Mouse (Mus musculus) heart, postnatal 0 days (tissue): ENCODE data around the gene Maml1. TPM values are rescaled to one million over a fixed set of nuclear protein-coding genes. Genes with fewer than 3 reads are reported as not detected.

ENCODE experiments used
- ATAC-seq: fragments of 200-750 bp; cut with Nextera tagmentation; 2 replicates; pipeline ENCODE4 v1.8.0; 2017; ENCODE audit warnings: low read depth, moderate number of reproducible peaks, moderate library complexity; ENCODE audit not compliant: insufficient read depth
- DNase-seq: peaks from one replicate; pipeline ENCODE4 v3.0.0-alpha.2; 2016; ENCODE audit warnings: low spot score
- H3K27ac ChIP-seq: fragments of 300-500 bp; sonication (generic); 2 replicates; pipeline ENCODE4 v1.5.1; 2014; ENCODE audit warnings: low read depth, mild to moderate bottlenecking
- H3K27me3 ChIP-seq: fragments of 300-500 bp; sonication (generic); 2 replicates; pipeline ENCODE4 v1.6.1; 2014; ENCODE audit warnings: low read length, mixed read lengths; ENCODE audit not compliant: control insufficient read depth, insufficient read depth
- H3K36me3 ChIP-seq: fragments of 300-500 bp; sonication (generic); replicated peaks from 2 replicates; pipeline ENCODE4 v1.6.1; 2014; ENCODE audit warnings: low read length, mixed read lengths; ENCODE audit not compliant: control insufficient read depth, insufficient read depth
- H3K4me1 ChIP-seq: fragments of 300-500 bp; sonication (generic); 2 replicates; pipeline ENCODE4 v1.6.1; 2014; ENCODE audit warnings: antibody characterized with exemption; ENCODE audit not compliant: control insufficient read depth, insufficient read depth
- H3K4me2 ChIP-seq: fragments of 300-500 bp; sonication (generic); 2 replicates; pipeline ENCODE4 v1.6.1; 2014; ENCODE audit warnings: low read depth, mild to moderate bottlenecking, low read length, moderate library complexity
- H3K4me3 ChIP-seq: fragments of 300-500 bp; sonication (generic); 2 replicates; pipeline ENCODE4 v1.5.1; 2014; ENCODE audit warnings: low read depth, low read length
- H3K9ac ChIP-seq: fragments of 300-500 bp; sonication (generic); replicated peaks from 2 replicates; pipeline ENCODE4 v1.6.1; 2014; ENCODE audit warnings: low read depth, low read length, mixed read lengths
- H3K9me3 ChIP-seq: fragments of 300-500 bp; sonication (generic); replicated peaks from 2 replicates; pipeline ENCODE4 v1.6.1; 2016; ENCODE audit warnings: low read length; ENCODE audit not compliant: control insufficient read depth
- CTCF ChIP-seq: IDR thresholded peaks from 2 replicates; pipeline ENCODE4 v1.5.1; 2016; ENCODE audit warnings: antibody characterized with exemption, control low read depth, low read depth
- EP300 ChIP-seq: IDR thresholded peaks from 2 replicates; pipeline ENCODE4 v1.6.1; 2016; ENCODE audit warnings: antibody characterized with exemption, low read depth
- WGBS: fragments of 180-500 bp; shearing (Covaris S2); extraction: QIAGEN DNeasy Blood & Tissue Kit; methylation state at CpG from one replicate; pipeline ENCODE4 v1.1.7; 2014; 5-methylcytosine and 5-hydroxymethylcytosine counted together
- polyA plus RNA-seq: library from polyadenylated mRNA; unstranded; fragments of >200 nt; fragmentation: Nextera tagmentation; extraction: Ambion mirVana; gene quantifications from 2 replicates; pipeline ENCODE4 v1.2.1, GENCODE M21; 2015
- total RNA-seq: library from RNA; depleted of rRNA; stranded (reverse); fragments of >200 nt; gene quantifications from 2 replicates; pipeline ENCODE4 v1.2.3, GENCODE M21; 2014; ENCODE audit warnings: low replicate concordance

Maml1 gene
- total and polyA plus RNA-seq, 2 experiments from 2014 or later, result 2.2 to 10.4 TPM

- no peak overlapping the region for H3K9ac ChIP-seq
- no peak overlapping the region for H3K4me3 ChIP-seq
- TF ChIP-seq CTCF (peak; percentile 56), EP300 (no peak)
- no peak overlapping the region for H3K27ac ChIP-seq
- H3K4me2 ChIP-seq, result no peak overlapping the region
- H3K9me3 ChIP-seq, result no peaks in the 10 kb centered on the region
- DNase-seq (peak; percentile 53), ATAC-seq (no peak; the same call in 1 of the 2 replicates)
- peaks cover 30% of the 10 kb centered on the region for H3K36me3 ChIP-seq
- 85% methylated on average over 2 of the region's 2 CpGs for WGBS
- peaks cover 15% of the 10 kb centered on the region; the same call in 1 of the 2 replicates for H3K4me1 ChIP-seq
- H3K27me3 ChIP-seq, result no peaks in the 10 kb centered on the region
Measured at GRCm38 (mm10) chr11:50269163-50269562, 22.9 kb downstream of the Maml1 start.

DNA sequence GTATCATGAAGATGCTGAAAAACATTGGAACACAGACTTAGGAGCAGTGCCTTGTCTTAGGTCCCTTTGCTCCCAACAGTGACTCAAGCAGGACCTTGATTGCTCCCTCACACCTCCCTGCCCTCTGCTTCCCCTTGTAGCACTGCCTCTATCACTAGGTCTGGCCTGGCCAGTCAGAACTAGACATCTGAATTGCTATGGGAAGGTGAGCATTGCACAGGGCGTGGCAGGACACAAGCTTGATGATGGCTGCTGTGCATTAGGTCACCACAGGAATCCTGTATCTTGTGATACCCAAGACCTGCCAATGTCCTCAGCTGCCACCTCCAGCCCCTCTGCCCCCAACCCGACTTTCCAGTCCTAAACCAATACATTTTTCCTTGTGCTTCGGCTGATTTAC is 25.1 kb downstream of the Maml1 start:
- H3K27ac ChIP-seq, result no peak overlapping the region
- H3K36me3 ChIP-seq, result peaks cover 47% of the 10 kb centered on the region
- H3K9ac ChIP-seq, result no peak overlapping the region
- no peak overlapping the region for H3K4me3 ChIP-seq
- no peak for ATAC-seq
- H3K9me3 ChIP-seq, result no peaks in the 10 kb centered on the region
- WGBS, result 93% methylated on average over 3 of the region's 3 CpGs
- peaks cover 14% of the 10 kb centered on the region; the same call in 1 of the 2 replicates for H3K4me1 ChIP-seq
- TF ChIP-seq EP300 (no peak), CTCF (no peak)
- H3K4me2 ChIP-seq, result no peak overlapping the region
- no peaks in the 10 kb centered on the region for H3K27me3 ChIP-seq
- DNase-seq, result no peak

GRCm38 (mm10) chr11:50265931-50266330 is 26.2 kb downstream of the Maml1 start:
- DNase-seq, result no peak
- no peaks in the 10 kb centered on the region for H3K9me3 ChIP-seq
- H3K4me2 ChIP-seq, result no peak overlapping the region
- TF ChIP-seq EP300 (no peak), CTCF (no peak)
- no peak overlapping the region for H3K9ac ChIP-seq
- H3K27ac ChIP-seq, result no peak overlapping the region
- peaks cover 3% of the 10 kb centered on the region; the same call in 1 of the 2 replicates for H3K4me1 ChIP-seq
- WGBS, result 81% methylated on average over 8 of the region's 8 CpGs
- no peak overlapping the region for H3K4me3 ChIP-seq
- ATAC-seq, result no peak
- no peaks in the 10 kb centered on the region for H3K27me3 ChIP-seq
- H3K36me3 ChIP-seq, result peaks cover 58% of the 10 kb centered on the region

DNA sequence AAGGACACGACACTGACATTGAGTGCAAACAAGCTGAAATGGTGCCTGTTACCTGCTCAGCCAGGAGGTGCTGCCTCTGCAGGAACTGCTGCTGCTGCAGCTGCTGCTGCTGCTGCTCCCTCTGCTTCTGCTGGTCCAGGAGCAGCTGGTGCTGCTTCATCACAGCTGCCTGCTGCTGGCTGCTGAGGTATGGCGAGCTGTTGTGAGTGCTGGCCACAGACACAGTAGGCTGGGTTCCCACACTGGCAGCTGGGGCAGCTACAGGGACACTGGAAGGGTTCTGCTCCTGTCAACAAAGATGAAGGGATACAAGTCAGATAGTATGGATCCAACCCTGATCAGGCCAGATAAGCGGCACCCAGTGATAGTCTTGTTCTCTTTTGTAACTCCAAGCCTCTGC is 28.9 kb downstream of the Maml1 start:
- Histone ChIP-seq H3K4me1 (no peaks in the 10 kb centered on the region), H3K36me3 (peaks cover 83% of the 10 kb centered on the region), H3K4me2 (no peak overlapping the region), H3K27ac (no peak overlapping the region), H3K27me3 (no peaks in the 10 kb centered on the region), H3K9ac (no peak overlapping the region), H3K4me3 (no peak overlapping the region), H3K9me3 (no peaks in the 10 kb centered on the region)
- DNase-seq (no peak), ATAC-seq (no peak)
- 85% methylated on average over 3 of the region's 3 CpGs for WGBS
- TF ChIP-seq CTCF (no peak), EP300 (no peak)

- WGBS, result 76% methylated on average over 4 of the region's 4 CpGs
- no peak for DNase-seq
- no peak overlapping the region for H3K9ac ChIP-seq
- H3K4me2 ChIP-seq, result no peak overlapping the region
- ATAC-seq, result peak; percentile 57; the same call in 1 of the 2 replicates
- no peak overlapping the region for H3K4me3 ChIP-seq
- H3K27ac ChIP-seq, result no peak overlapping the region
- H3K27me3 ChIP-seq, result no peaks in the 10 kb centered on the region
- H3K9me3 ChIP-seq, result no peaks in the 10 kb centered on the region
- H3K4me1 ChIP-seq, result no peaks in the 10 kb centered on the region
- no peak for TF ChIP-seq EP300
- TF ChIP-seq CTCF, result peak; percentile 52
- H3K36me3 ChIP-seq, result peaks cover 94% of the 10 kb centered on the region
Measured at GRCm38 (mm10) chr11:50262020-50262419, 30.1 kb downstream of the Maml1 start.

DNA sequence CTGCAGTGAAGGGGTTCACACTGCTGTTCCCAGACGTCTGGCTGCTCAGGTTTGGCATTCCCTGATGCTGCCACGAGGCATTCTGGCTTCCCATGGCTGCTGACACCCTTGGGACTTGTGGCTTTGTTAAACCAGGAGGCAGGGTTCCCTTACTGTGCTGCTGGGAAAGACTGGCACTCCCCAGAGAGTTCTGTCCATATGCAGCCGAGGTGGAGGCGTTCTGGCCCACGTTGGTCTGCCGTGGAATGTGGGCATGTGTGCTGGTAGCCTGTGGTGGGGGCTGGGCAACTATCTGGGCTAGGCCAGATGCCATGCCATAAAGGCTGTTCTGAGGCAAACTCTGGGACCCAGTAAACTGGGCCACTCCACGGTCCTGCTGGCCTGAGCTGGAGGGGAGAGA is 33.8 kb downstream of the Maml1 start:
- no peak overlapping the region for H3K9ac ChIP-seq
- H3K9me3 ChIP-seq, result no peaks in the 10 kb centered on the region
- H3K4me2 ChIP-seq, result no peak overlapping the region
- no peak for TF ChIP-seq CTCF
- no peak for TF ChIP-seq EP300
- peaks cover 72% of the 10 kb centered on the region for H3K36me3 ChIP-seq
- H3K4me1 ChIP-seq, result no peaks in the 10 kb centered on the region
- ATAC-seq, result no peak
- no peak for DNase-seq
- H3K27me3 ChIP-seq, result no peaks in the 10 kb centered on the region
- no peak overlapping the region for H3K4me3 ChIP-seq
- H3K27ac ChIP-seq, result no peak overlapping the region
- 68% methylated on average over 7 of the region's 7 CpGs for WGBS
